Mouse (Mus musculus) ES-Bruce4 (cell line): Measurements from ENCODE around the gene Rtp2.
"Not testable (repeated sequence)": the region's sequence is repeated elsewhere in the genome, so short reads cannot be mapped to it uniquely, and the experiment has no call there.

ENCODE experiments used
- CTCF ChIP-seq: IDR thresholded peaks from one replicate; pipeline ENCODE4 v1.8.1; 2011; ENCODE audit warnings: low read depth, low read length
- POLR2A ChIP-seq: IDR thresholded peaks from one replicate; pipeline ENCODE4 v1.8.1; 2011; ENCODE audit warnings: low read length; ENCODE audit not compliant: insufficient read depth

DNA sequence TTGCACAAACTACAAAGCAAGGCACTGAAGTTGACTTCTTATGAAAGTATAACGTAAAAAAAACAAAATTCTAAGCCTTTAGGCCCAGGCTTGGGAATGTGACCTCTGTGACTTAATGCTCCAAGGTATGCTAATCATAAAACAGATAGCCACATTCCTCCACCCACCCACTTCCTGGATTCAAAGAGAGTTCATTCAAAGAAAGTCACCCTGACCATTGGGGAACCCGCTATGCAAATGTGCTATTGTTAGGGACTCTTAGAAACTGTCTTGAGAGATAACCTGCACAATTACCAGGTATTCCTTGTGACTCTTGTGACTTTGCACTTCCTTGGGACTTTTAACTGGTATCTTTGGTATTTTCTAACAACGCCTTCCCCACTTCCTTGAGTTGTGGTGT, 25.6 kb downstream of the Rtp2 start:
- TF ChIP-seq POLR2A, CTCF: not testable (repeated sequence)
